Mouse (Mus musculus): ENCODE measurements at regions not wholly inside any gene's neighbourhood (a gene's known extent, or its start where the extent isn't known, plus 50 kb on each side); places are given as distances from the start of the nearest gene placed in this dataset.

- DNase-seq (ENCODE audit: extremely low spot score in 1 of 2, low spot score in 1 of 2): no peak
Measured at GRCm38 (mm10) chr14:111738943-111739342, 64.0 kb downstream of the Slitrk5 start.

GRCm38 (mm10) chr14:111763616-111764015 is 88.7 kb downstream of the Slitrk5 start:
- no peak for DNase-seq (ENCODE audit: extremely low spot score in 1 of 2, low spot score in 1 of 2)

GRCm38 (mm10) chr14:111778152-111778551 is 103.3 kb downstream of the Slitrk5 start:
- DNase-seq (ENCODE audit: extremely low spot score in 1 of 2, low spot score in 1 of 2): peak in 1 of 2 experiments; percentile 8

- DNase-seq (ENCODE audit: extremely low spot score in 1 of 2, low spot score in 1 of 2): no peak
Measured at GRCm38 (mm10) chr14:111808025-111808424, 133.1 kb downstream of the Slitrk5 start.

- DNase-seq (ENCODE audit: extremely low spot score in 1 of 2, low spot score in 1 of 2): no peak
Measured at GRCm38 (mm10) chr14:111809871-111810270, 135.0 kb downstream of the Slitrk5 start.

GRCm38 (mm10) chr14:111822047-111822730 is 147.3 kb downstream of the Slitrk5 start:
- peak in 1 of 2 experiments; percentile 53 for DNase-seq (ENCODE audit: extremely low spot score in 1 of 2, low spot score in 1 of 2)

Data from frontal cortex, adult 2 months (tissue).